Mouse (Mus musculus) v-Abl transformed pro-B cells (cell line): Measurements from ENCODE around the gene Mark4.

Experiments
- in situ Hi-C, 2 experiments: fragments of 400-800 bp; cut with MboI; formaldehyde crosslinking; loops; one replicate each; pipeline ENCODE4 v1.15.1; 2025; ENCODE audit not compliant: unreplicated experiment in 2 of 2

The Mark4 gene

DNA sequence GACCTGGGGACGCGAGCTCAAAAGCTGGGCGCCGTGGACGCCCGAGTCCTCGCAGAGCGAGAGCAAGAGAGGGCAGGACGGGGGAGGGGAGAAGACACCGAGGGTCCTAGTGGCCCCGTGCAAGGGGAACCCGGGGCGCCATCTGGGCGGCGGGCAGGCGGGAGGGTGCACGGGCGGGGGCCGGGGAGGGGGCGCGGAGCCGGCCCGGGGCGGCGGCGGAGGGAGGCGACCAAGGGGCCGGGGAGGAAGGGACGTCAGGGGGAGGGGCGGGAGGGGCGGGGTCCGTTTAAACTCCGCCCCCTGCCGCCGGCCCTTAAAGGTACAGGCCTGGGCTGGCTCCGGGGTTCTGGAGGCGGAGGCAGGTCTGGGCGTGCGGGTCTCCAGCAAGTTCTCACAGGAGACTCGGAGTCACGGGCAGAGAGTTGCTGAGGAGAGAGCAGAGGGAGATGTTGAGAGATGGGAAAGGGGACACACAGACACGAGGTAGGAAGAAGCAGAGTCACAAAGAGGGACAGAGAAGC is at the start of gene Mark4:
Mark4 (minus strand) TSS at position 231 of the 521 bp plus-strand sequence.
- in situ Hi-C loops: no loop called here

DNA sequence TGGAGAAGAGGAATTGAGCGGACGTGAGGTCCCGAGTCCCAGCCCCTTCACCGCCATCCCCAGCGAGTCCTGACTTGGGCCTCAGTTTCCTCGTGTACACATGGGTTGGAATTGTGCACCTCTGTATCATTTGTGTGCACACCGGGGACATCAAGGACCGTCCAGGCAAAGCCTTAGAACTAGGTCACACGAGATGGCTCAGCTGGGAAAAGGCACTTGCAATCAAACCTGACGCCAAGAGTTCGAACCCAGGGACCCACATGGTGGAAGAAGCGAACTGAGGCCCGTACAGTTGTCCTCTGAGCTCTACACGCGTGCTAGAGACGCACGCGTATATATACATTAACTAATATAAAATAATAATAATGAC is 49.0 kb upstream of the Mark4 start:
- in situ Hi-C loops: loop anchor here (5.0 to 10.0 kb wide), 3 partner anchors 35 to 107 kb away; partner anchors contain the start of genes Gemin7 (in 1 of the 2) and Zfp296 (in 1 of the 2)

DNA sequence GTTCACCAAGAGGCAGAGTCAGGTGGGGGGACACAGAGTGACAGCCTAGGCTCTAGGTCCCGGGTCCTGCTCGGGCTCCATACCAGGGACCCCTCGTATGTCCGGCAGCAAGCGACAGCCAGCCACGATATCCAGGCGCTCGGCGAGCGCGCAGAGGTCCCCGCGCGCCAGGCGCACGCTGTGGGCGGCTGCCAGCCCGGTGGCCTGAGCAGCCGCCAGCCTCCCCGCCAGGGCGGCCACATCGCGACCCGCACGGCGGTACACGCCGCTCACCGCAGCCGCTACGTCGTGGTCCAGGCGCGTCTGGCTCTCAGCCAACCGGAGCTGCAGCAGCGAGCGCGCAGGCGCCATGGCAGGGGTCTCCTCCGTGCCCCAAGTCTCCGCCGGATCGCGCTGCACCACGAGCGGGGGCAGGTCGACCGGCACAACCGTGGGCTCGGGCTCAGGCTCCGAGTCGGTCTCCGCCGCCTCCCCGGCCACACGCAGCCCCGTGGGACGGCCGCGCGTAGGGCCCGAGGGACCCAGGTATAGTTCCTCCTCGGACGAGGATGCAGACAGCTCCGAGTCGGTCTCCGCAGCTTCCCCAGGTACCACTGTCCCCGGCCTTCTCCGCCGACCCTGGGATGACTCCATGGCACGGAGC is 48.5 kb upstream of the Mark4 start:
- in situ Hi-C loops: loop anchor here (5.0 to 10.0 kb wide), 3 partner anchors 35 to 108 kb away; partner anchors contain the start of genes Gemin7 (in 1 of the 2) and Zfp296 (in 1 of the 2)

DNA sequence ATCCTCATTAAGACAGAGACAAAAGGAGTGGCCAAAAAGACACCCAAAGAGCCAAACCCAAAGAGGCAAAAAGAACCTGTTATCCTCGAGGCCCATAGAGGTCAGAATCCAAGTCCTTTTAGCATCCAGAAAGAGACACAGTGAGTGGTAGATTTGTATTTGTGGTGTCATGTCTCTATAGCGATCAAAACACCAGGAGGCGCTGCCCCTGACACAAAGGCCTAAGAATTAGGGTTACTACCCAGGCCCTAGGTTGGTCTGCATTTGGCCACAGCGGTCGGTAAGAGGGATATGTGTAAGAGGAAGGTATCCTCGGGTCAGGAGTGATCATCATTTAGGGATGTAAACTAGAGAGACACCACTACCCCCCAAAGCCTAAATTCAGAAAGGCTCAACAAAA is 47.7 kb upstream of the Mark4 start:
- in situ Hi-C loops: loop anchor here (5.0 to 10.0 kb wide), 3 partner anchors 36 to 108 kb away; partner anchors contain the start of genes Gemin7 (in 1 of the 2) and Zfp296 (in 1 of the 2)

GRCm38 (mm10) chr7:19503481-19504068 is 45.0 kb upstream of the Mark4 start:
- in situ Hi-C loops: loop anchor here (5.0 to 10.0 kb wide), 3 partner anchors 84 to 209 kb away; no protein-coding TSS in a partner anchor

- in situ Hi-C loops: loop anchor here (5.0 to 10.0 kb wide), 3 partner anchors 86 to 211 kb away; no protein-coding TSS in a partner anchor
Measured at GRCm38 (mm10) chr7:19501658-19502057, 43.0 kb upstream of the Mark4 start.

DNA sequence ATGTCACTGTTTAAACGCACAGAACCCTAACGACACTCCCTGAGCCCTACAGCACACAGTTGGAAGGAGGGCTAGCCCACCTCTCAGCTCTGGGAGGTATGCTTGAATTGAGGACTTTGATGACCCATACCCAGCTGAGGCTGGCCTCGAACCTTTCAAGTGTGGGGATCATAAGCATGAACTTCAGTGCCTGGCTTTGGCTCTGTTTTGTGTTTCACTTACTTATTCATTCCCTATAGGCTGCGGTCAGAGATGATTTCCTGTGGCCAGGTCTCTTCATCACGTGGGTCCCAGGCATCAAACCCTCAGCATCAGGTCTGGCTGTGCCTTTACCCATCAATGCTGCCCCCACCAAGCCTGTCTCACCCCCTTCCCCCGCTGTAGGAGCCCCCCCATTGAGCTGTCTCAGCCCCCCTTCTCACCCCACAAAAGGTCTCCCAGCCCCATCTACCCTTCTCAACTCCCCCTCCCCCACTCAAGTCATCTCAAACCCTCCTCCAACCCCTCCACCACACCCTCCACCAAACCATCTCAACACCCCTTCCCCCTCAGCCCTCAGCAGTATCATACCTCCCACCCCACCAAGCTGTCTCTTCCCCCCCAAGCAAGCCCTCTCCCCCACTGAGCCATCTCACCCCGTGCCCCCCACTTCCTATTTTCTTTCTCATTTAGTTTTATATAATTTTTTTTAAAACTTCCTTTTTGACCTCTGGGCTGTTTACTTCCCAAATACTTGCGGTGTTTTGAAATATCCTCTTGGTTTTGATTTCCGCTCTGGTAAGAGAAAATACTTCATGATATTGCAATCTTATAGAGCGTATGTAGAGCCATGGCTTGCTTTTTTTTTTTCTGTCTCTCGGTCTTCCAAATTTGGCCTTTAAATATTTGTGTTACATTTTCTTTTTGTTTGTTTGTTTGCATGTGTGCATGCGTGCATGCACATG is 42.1 kb upstream of the Mark4 start:
- in situ Hi-C loops: loop anchor here (5.0 to 10.0 kb wide), 3 partner anchors 87 to 212 kb away; no protein-coding TSS in a partner anchor

DNA sequence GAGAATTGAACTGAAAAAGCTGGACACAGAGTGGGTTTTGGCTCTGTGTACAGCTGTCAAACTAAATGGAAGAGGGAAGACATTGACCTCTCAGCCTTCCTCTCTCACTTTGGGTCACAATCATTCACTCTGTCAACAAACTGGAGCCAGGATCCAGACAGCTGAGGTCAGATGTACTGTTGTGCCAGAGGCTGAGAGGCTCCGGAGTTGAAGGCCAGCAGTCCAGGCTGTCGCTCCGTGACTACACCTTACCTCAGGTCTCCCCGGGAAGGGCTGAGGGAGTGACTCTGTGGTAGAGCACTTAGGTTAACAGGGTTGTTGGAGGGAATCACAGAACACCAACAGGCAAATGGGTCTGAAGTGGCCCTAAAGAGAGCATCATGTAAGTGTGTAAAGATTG is 39.7 kb upstream of the Mark4 start:
- in situ Hi-C loops: loop anchor here in 1 of 2 experiments (5.0 kb wide), 1 partner anchor 36 kb away; the partner anchor contains the start of gene Exoc3l2

GRCm38 (mm10) chr7:19496214-19496555 is 37.6 kb upstream of the Mark4 start:
- in situ Hi-C loops: loop anchor here in 1 of 2 experiments (5.0 kb wide), 1 partner anchor 34 kb away; the partner anchor contains the start of gene Exoc3l2

- in situ Hi-C loops: loop anchor here in 1 of 2 experiments (5.0 kb wide), 1 partner anchor 33 kb away; the partner anchor contains the start of gene Exoc3l2
Measured at GRCm38 (mm10) chr7:19495521-19496213, 37.0 kb upstream of the Mark4 start.

- in situ Hi-C loops: loop anchor here in 1 of 2 experiments (5.0 kb wide), 1 partner anchor 33 kb away; the partner anchor contains the start of gene Exoc3l2
Measured at GRCm38 (mm10) chr7:19494751-19495474, 36.3 kb upstream of the Mark4 start.

DNA sequence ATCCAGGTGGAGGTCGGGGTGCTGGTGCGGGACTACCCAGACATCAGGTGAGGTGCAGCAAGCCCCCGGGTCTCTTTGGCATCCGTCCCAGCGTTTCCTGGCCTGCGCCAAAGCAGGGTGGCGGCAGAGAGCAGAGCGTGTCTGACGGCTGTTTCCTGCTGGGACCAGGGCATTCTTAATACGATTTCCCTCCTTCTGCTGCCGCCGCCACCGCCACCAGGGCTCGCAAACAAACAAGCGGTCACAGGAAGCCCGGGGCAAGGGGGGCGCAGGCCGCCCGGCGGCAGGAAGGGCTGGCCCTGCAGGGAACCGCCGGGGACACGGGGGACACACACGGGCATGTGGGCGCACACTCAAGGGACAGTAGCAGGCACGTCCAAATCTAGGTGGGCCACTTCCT is 33.1 kb upstream of the Mark4 start:
- in situ Hi-C loops: no loop called here

- in situ Hi-C loops: no loop called here
Measured at GRCm38 (mm10) chr7:19489525-19489924, 30.9 kb upstream of the Mark4 start.

DNA sequence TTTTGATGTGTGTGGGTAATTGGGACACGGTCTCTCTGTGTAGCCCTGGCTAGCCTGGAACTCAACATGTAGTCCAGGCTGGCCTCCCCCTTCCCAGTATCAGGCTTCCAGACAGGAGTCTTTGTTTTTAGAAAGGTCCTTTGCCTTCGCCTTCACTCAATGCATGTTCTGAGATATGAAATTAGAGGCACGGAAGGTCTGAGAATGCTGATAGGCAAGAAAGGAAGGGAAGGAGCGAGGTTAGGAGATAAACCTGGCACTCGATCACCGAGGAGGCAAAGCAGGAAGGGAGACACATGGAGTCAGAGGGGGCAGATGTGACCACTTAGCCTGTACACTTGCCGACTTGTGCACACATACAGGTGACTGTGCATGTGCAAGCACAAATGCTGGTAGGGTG is 27.9 kb upstream of the Mark4 start:
- in situ Hi-C loops: no loop called here

GRCm38 (mm10) chr7:19485488-19485887 is 26.9 kb upstream of the Mark4 start:
- in situ Hi-C loops: no loop called here

DNA sequence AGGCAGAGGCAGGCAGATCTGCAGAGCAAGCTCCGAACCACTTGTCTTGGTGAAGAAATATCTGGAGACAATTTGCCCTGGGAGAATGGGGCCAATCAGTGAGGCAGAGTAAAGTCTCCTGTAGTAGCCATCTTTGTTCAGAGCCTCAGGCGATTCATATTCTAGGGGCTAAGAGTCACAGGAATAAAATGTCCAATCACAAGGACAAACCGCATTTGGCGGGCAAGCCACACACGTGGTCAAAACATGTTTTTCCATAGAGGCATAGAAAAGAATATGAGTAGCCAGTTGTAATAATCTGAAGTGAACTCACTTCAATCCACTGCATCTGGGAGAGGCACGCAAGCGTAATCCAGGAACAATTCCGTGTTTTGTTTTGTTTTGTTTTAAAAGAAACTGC is 24.7 kb upstream of the Mark4 start:
- in situ Hi-C loops: no loop called here

DNA sequence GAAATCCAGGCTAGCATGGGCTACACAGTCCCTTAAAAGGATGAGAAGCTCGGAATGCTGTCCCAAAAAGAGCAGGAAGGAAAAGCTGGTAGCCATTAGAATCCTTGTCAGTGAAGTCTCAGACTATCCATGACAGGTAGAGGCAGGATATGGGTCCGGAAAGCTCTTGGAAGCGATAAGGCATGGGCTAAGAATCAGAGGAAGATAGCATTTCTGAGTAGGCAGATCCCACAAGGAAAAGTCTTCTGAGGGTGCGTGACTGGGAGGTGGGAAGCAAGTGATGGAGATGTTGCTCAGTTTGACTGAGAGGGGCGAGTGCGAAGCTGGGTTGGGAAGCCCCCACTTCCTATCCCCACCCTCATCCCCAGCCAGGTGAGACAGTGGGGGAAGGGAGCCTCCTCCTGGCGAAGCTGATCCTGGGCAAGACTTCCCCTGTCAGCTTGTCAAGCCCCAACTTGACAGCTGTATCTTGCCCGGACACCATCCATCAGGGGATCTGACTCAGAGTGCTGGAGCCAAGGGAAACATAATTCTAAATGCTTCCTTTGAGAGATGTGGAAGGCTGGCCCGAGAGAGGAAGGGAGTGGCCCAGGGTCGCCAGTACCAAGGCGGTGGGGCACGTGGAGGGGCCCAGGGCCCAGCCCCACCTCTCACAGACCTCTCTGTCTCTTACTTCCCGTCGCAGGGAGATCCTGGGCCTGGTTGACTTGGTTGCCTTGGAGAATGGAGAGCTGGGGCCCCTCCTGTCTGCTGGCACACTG is 19.2 kb upstream of the Mark4 start:
- in situ Hi-C loops: no loop called here

DNA sequence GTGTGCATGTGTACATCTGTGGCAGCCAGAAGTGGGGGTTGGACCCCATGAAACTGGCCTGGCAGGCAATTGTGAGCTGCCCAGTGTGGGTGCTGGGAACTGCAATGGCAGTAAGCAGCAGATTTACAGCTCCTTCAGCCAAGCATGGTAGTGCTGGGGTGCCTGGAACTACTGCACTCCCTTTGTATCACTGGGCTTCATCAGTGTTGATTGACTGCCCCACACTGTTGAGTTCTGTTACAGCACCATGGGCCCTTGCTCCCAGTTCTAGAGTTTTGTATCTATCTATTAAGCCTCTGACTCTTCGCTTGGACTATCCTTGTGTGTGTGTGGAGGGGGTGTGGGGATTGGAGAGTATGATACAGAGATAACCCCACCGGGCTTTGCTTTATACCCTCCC is 18.5 kb upstream of the Mark4 start:
- in situ Hi-C loops: no loop called here
